ENCODE assay signal across 9 mouse cellular contexts in the genomic region with DNA sequence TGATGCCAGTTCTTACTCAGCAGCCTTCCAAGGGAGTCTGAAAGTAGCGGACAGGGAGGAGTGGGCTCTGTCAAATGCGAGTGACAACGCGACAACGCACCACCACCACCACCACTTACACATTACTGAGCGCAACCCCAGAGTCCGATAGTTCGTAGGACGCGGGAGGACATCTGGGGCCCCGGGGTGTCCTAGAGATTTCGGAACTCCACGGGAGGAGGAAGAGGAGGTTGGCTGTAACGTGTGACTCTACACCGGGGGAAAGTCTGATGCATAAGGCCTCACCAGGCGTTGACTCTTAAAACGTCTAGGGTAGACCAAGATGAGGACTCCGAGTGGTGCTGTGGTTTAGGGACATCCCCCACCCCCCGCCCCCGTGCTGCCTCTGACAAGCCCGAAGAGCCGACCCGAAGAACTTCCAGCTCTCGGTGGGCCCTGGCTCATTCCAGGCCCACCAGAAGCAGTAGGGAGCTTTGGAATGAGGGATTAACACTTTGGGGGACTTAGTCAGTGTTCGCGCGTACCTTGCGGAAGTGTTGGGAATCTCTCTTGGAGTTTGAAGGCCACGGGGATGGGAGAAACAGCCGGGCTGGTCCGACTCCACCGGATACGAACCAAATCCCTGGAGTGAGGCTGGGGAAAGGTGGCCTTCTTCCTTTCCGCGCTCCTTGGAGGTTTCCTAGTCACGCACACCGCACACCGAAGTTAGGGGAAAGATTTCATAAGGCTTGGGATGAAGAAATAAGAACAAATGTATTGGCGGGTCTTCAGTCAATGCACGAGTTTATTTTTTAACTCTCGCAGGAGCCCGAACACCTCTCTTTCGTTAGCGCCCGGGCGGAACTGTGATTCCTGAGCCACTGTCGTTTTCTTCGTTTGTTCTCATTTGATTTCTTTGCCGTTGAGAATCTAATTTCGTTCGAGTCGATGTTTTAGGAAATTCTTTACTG. TPM values are rescaled to one million over a fixed set of nuclear protein-coding genes. Genes with fewer than 3 reads are reported as not detected.
DNase-seq lines count a peak whose midpoint lies in the region; ATAC-seq and TF ChIP-seq lines count a peak whose summit lies in the region.
"Had no signal": no experiment of that assay in that cellular context is flagged by ENCODE, and none has a peak within 500 bp of the region (broad histone marks: within the 10 kb centered on the region; RNA-seq: fewer than 3 reads in every experiment).

No protein-coding gene starts in this region.

- H3K4me1 ChIP-seq in bone marrow macrophage, adult 2 months (ENCODE audit: control insufficient read depth, insufficient read depth, low read length), result no peaks in the 10 kb centered on the region
- H3K4me1 ChIP-seq in heart, embryonic 14.5 days (ENCODE audit: control insufficient read depth in 2 of 2, insufficient read depth in 2 of 2, low read length in 2 of 2), result peaks cover 1 to 12% of the 10 kb centered on the region in 2 experiments; a peak in 3 of 4 replicates

- no peak for TF ChIP-seq CTCF in bone marrow macrophage, adult 2 months (IDR thresholded peaks at IDR 0.05; ENCODE audit: low read depth, low read length)

- H3K4me3 ChIP-seq in bone marrow macrophage, adult 2 months (ENCODE audit: insufficient read depth, low read length), result peak overlapping the region; percentile 12; the same call in 1 of the 2 replicates
- peak overlapping the region; percentile 44 to 50 for H3K4me3 ChIP-seq in heart, embryonic 14.5 days (ENCODE audit: control insufficient read depth in 1 of 2, insufficient read depth in 1 of 2, low read depth in 1 of 2, low read length in 2 of 2)

- TF ChIP-seq POLR2A in bone marrow macrophage, adult 2 months (IDR thresholded peaks at IDR 0.05; ENCODE audit: borderline replicate concordance, low read depth, low read length), result no peak

- no peak overlapping the region for H3K27ac ChIP-seq in bone marrow macrophage, adult 2 months (ENCODE audit: insufficient read depth, low read depth, low read length)
- peak overlapping the region; percentile 0 to 50; a peak in 2 of 4 replicates for H3K27ac ChIP-seq in heart, embryonic 14.5 days (replicated peaks in 1 of 2; ENCODE audit: control insufficient read depth in 1 of 2, insufficient read depth in 1 of 2, low read depth in 2 of 2, low read length in 2 of 2)

- no peak for ATAC-seq in heart, embryonic 14.5 days (ENCODE audit: insufficient number of reproducible peaks, insufficient read depth, low FRiP score, low read depth)
- ATAC-seq in megakaryocyte progenitor cell, adult 5-6 weeks (replicated peaks; ENCODE audit: poor library complexity), result 0 out of 2 replicates have a peak, but pooled peaks have one; percentile 8

- no peaks in the 10 kb centered on the region for H3K9me3 ChIP-seq in heart, embryonic 14.5 days (ENCODE audit: control insufficient read depth, low read length)

- peak overlapping the region; percentile 74 for H3K9ac ChIP-seq in heart, embryonic 14.5 days (ENCODE audit: low read length)

- DNase-seq in kidney, adult 18-20 months, result peak; percentile 9
- DNase-seq in kidney, postnatal 25 days, result no peak
- no peak for DNase-seq in spleen, postnatal 14 days (ENCODE audit: low spot score in 2 of 2)
- DNase-seq in frontal cortex, postnatal 10 days (ENCODE audit: low spot score in 2 of 2), result no peak
- DNase-seq in thymus, postnatal 4 days, result no peak

- H3K27me3 ChIP-seq in heart, embryonic 14.5 days (ENCODE audit: control insufficient read depth, insufficient read depth, low read length), result peaks cover 86% of the 10 kb centered on the region

- peak overlapping the region; percentile 56 for H3K4me2 ChIP-seq in heart, embryonic 14.5 days (ENCODE audit: low read length)

- WGBS in heart, embryonic 14.5 days, result 1% methylated on average over 52 of the region's 52 CpGs

- no peaks in the 10 kb centered on the region for H3K36me3 ChIP-seq in heart, embryonic 14.5 days (ENCODE audit: control insufficient read depth, insufficient read depth, low read length)

RNA-seq across cellular contexts. Expression of a gene that starts 1.5 kb away (rescaled TPM):
- polyA plus RNA-seq in bone marrow macrophage, adult 2 months (2012; ENCODE audit: insufficient read depth, insufficient read length, missing spikeins), result not detected in 2 replicates
- polyA plus RNA-seq in heart, embryonic 14.5 days (2014; fragmentation: Nextera tagmentation; extraction: Ambion mirVana), result 23.1 and 23.6 TPM in 2 replicates
- not detected in 2 replicates for total RNA-seq in megakaryocyte progenitor cell, adult 5-6 weeks (2015)
- total RNA-seq in megakaryocyte progenitor cell, adult 5-6 weeks (2017), result not detected in 2 replicates
- total RNA-seq: MEL had no signal

RNA-seq across cellular contexts. Expression of a gene that starts 36.0 kb away (rescaled TPM):
- not detected in 2 replicates for polyA plus RNA-seq in bone marrow macrophage, adult 2 months (2012; ENCODE audit: insufficient read depth, insufficient read length, missing spikeins)
- polyA plus RNA-seq in heart, embryonic 14.5 days (2014; fragmentation: Nextera tagmentation; extraction: Ambion mirVana), result not detected in 2 replicates
- not detected in 2 replicates for total RNA-seq in megakaryocyte progenitor cell, adult 5-6 weeks (2015)
- not detected in 2 replicates for total RNA-seq in megakaryocyte progenitor cell, adult 5-6 weeks (2017)
- total RNA-seq: MEL had no signal

Comparison
In these comparisons a context has a peak if more than half of its experiments do, and no peak if none do; other contexts are left out.
1. RNA of a gene that starts 1.5 kb away (polyA plus RNA-seq): 23.1 to 23.6 TPM in heart, embryonic 14.5 days; not detected in bone marrow macrophage, adult 2 months; every median in the first group is over 10 times any median in the second.